Mouse (Mus musculus) hindbrain, embryonic 11.5 days (tissue): ENCODE results near the gene Asic1. TPM values are rescaled to one million over a fixed set of nuclear protein-coding genes. Genes with fewer than 3 reads are reported as not detected.
A peak's percentile ranks its signal among the peaks of the same experiment; 100 is the strongest.
"Not testable (repeated sequence)": the region's sequence is repeated elsewhere in the genome, so short reads cannot be mapped to it uniquely, and the experiment has no call there.

Experiments
- ATAC-seq: fragments of 200-750 bp; cut with Nextera tagmentation; 2 replicates; pipeline ENCODE4 v1.8.0; 2017; ENCODE audit warnings: mild to moderate bottlenecking, moderate TSS enrichment, moderate library complexity; ENCODE audit not compliant: low FRiP score
- DNase-seq: peaks from one replicate; pipeline ENCODE4 v3.0.0-alpha.2; 2015; ENCODE audit warnings: low spot score
- H3K27ac ChIP-seq: fragments of 300-500 bp; sonication (generic); 2 replicates; pipeline ENCODE4 v1.5.1; 2014; ENCODE audit warnings: mild to moderate bottlenecking, low read depth, low read length
- H3K27me3 ChIP-seq: fragments of 300-500 bp; sonication (generic); 2 replicates; pipeline ENCODE4 v1.6.1; 2014; ENCODE audit warnings: mild to moderate bottlenecking, low read length, moderate library complexity, mixed read lengths; ENCODE audit not compliant: control insufficient read depth, insufficient read depth
- H3K36me3 ChIP-seq: fragments of 300-500 bp; sonication (generic); 2 replicates; pipeline ENCODE4 v1.6.1; 2014; ENCODE audit warnings: mild to moderate bottlenecking, low read length, moderate library complexity, mixed read lengths; ENCODE audit not compliant: control insufficient read depth, insufficient read depth
- H3K4me1 ChIP-seq: fragments of 300-500 bp; sonication (generic); replicated peaks from 2 replicates; pipeline ENCODE4 v1.6.1; 2014; ENCODE audit warnings: low read length, mixed read lengths; ENCODE audit not compliant: control insufficient read depth, insufficient read depth
- H3K4me2 ChIP-seq: fragments of 300-500 bp; sonication (generic); replicated peaks from 2 replicates; pipeline ENCODE4 v1.6.1; 2014; ENCODE audit warnings: mild to moderate bottlenecking, low read depth, low read length
- H3K4me3 ChIP-seq: fragments of 300-500 bp; sonication (generic); 2 replicates; pipeline ENCODE4 v1.5.1; 2014; ENCODE audit warnings: low read depth, low read length
- H3K9ac ChIP-seq: fragments of 300-500 bp; sonication (generic); 2 replicates; pipeline ENCODE4 v1.6.1; 2014; ENCODE audit warnings: low read depth, low read length
- H3K9me3 ChIP-seq: fragments of 300-500 bp; sonication (generic); 2 replicates; pipeline ENCODE4 v1.6.1; 2016; ENCODE audit warnings: low read length; ENCODE audit not compliant: control insufficient read depth
- WGBS: fragments of 180-500 bp; shearing (Covaris S2); extraction: QIAGEN DNeasy Blood & Tissue Kit; methylation state at CpG from one replicate; pipeline ENCODE4 v1.1.7; 2014; 5-methylcytosine and 5-hydroxymethylcytosine counted together
- polyA plus RNA-seq: library from polyadenylated mRNA; unstranded; fragments of >200 nt; fragmentation: Nextera tagmentation; extraction: Ambion mirVana; gene quantifications from 2 replicates; pipeline ENCODE4 v1.2.1, GENCODE M21; 2014

The Asic1 gene
- polyA plus RNA-seq, 1 experiment from 2014 or later: 21.0 TPM

DNA sequence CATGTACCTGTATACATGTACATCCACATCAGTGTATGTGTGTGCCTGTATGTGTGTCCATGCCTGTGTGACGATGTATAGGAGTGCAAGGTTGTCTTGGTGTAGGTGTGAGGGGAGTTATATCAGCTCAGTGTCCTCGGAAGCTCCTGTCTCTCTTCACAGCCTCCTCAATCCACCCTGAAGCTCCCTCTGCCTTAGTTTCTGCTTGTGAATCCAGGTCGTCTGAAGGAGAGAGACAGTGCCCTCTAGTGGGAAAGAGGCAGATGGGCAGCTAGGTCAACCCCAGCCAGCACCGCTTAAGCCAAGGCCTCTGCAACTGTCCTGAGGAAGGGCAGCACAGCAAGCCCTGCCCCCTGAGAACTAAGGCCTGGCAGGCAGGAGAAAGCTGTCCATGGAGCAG, 18.5 kb downstream of the Asic1 start:
- peak; percentile 81 for DNase-seq
- no peaks in the 10 kb centered on the region for H3K36me3 ChIP-seq
- 8% methylated on average over 4 of the region's 4 CpGs for WGBS
- no peak overlapping the region for H3K4me3 ChIP-seq
- no peak overlapping the region for H3K27ac ChIP-seq
- H3K9ac ChIP-seq: no peak overlapping the region
- peak; percentile 38; the same call in 1 of the 2 replicates for ATAC-seq
- H3K4me1 ChIP-seq: peaks cover 6% of the 10 kb centered on the region; the same call in 1 of the 2 replicates
- H3K4me2 ChIP-seq: no peak overlapping the region
- H3K9me3 ChIP-seq: no peaks in the 10 kb centered on the region
- no peaks in the 10 kb centered on the region for H3K27me3 ChIP-seq

DNA sequence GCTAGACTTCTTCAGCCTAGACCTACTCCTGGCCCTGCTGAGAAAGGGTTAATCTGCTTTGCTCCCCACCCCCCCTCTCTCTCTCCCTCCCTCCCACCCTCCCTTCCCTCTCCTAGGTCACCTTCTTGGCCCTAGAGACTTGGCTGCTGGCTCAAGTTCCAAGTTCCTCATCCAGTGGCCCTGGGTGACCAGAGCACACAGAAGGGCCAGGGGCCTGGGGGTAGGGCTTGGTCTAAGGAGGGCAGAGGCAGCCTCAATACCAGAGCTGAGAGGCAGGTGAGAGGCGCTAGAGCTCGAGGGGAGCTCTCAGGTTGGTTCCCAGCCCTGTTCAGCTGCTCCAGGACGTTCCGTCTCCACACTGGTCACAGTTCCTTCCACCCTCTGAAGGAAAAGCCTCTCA, 20.8 kb downstream of the Asic1 start:
- Histone ChIP-seq H3K4me3 (no peak overlapping the region), H3K9ac (no peak overlapping the region), H3K27ac (peak overlapping the region; percentile 33; the same call in 1 of the 2 replicates), H3K36me3 (no peaks in the 10 kb centered on the region), H3K4me1 (peaks cover 6% of the 10 kb centered on the region; the same call in 1 of the 2 replicates), H3K9me3 (no peaks in the 10 kb centered on the region), H3K27me3 (no peaks in the 10 kb centered on the region), H3K4me2 (no peak overlapping the region)
- DNase-seq (no peak), ATAC-seq (no peak)
- WGBS: 22% methylated on average over 4 of the region's 4 CpGs

DNA sequence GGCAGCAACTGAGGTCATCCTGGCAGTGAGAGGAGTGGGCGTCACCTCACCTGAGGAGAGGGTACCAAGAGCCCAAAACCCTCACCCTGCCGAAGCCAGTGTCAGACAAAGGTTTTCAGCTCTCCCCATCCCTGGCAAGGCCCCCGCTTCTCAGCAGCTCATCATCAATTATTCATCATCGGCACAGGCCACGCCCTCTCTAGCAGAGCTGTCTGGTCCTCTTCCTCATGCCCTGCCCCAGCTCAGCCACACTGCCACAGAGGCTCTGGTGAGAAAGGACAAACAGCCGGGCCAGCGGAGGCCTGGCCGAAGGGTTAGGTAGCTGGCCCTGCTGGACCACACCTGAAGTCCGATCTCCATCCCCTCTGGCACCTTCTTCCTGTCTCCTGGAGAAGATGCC, 21.8 kb downstream of the Asic1 start:
- peak; percentile 59 for ATAC-seq
- Histone ChIP-seq H3K9ac (peak overlapping the region; percentile 47), H3K4me3 (no peak overlapping the region)

DNA sequence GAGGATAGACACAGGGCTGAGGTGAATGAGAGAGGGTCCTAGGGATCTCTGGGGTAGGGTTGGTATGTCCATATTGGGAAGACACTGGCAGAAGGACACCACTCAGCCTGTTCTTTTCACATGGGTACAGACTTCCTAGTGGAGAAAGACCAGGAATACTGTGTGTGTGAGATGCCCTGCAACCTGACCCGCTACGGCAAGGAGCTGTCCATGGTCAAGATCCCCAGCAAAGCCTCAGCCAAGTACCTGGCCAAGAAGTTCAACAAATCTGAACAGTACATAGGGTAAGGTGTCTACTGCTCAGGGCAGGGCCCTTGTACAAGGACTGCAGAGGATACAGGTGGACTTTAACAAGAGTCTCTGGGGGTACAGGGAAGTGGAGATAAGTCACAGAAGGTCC, 27.1 kb downstream of the Asic1 start:
- no peaks in the 10 kb centered on the region for H3K9me3 ChIP-seq
- H3K36me3 ChIP-seq: no peaks in the 10 kb centered on the region
- ATAC-seq (no peak), DNase-seq (no peak)
- WGBS: 35% methylated on average over 2 of the region's 2 CpGs
- H3K27me3 ChIP-seq: no peaks in the 10 kb centered on the region
- no peak overlapping the region for H3K4me2 ChIP-seq
- H3K9ac ChIP-seq: no peak overlapping the region
- H3K27ac ChIP-seq: no peak overlapping the region
- H3K4me3 ChIP-seq: no peak overlapping the region
- 0 out of 2 replicates have a peak, but pooled peaks cover under 1% of the 10 kb centered on the region for H3K4me1 ChIP-seq

More for the DNA sequence above, 21.8 kb downstream of the Asic1 start:
- peak overlapping the region; percentile 70 for H3K27ac ChIP-seq
- H3K36me3 ChIP-seq: no peaks in the 10 kb centered on the region
- WGBS: 47% methylated on average over 9 of the region's 9 CpGs
- H3K4me1 ChIP-seq: peaks cover 6% of the 10 kb centered on the region; the same call in 1 of the 2 replicates
- H3K4me2 ChIP-seq: no peak overlapping the region
- DNase-seq: peak; percentile 54
- H3K9me3 ChIP-seq: no peaks in the 10 kb centered on the region
- no peaks in the 10 kb centered on the region for H3K27me3 ChIP-seq

- no peaks in the 10 kb centered on the region for H3K9me3 ChIP-seq
- ATAC-seq (no peak), DNase-seq (no peak)
- WGBS: 39% methylated on average over 20 of the region's 20 CpGs
- no peak overlapping the region for H3K4me3 ChIP-seq
- peaks cover 8% of the 10 kb centered on the region for H3K4me1 ChIP-seq
- no peaks in the 10 kb centered on the region for H3K27me3 ChIP-seq
- H3K27ac ChIP-seq: no peak overlapping the region
- no peak overlapping the region for H3K9ac ChIP-seq
- no peak overlapping the region for H3K4me2 ChIP-seq
- H3K36me3 ChIP-seq: no peaks in the 10 kb centered on the region
These were observed 28.4 kb downstream of the Asic1 start for GRCm38 (mm10) chr15:99698533-99699085.

- WGBS: 91% methylated on average over 10 of the region's 10 CpGs
- Histone ChIP-seq H3K9ac (no peak overlapping the region), H3K4me1 (peaks cover 15% of the 10 kb centered on the region)
These were observed 29.5 kb downstream of the Asic1 start for GRCm38 (mm10) chr15:99699715-99700114.

GRCm38 (mm10) chr15:99700219-99701106, 30.3 kb downstream of the Asic1 start:
- Histone ChIP-seq H3K27me3 (no peaks in the 10 kb centered on the region), H3K9ac (no peak overlapping the region), H3K27ac (no peak overlapping the region), H3K4me3 (no peak overlapping the region), H3K4me2 (no peak overlapping the region), H3K36me3 (no peaks in the 10 kb centered on the region), H3K9me3 (no peaks in the 10 kb centered on the region), H3K4me1 (peaks cover 18% of the 10 kb centered on the region)
- DNase-seq: no peak
- ATAC-seq: no peak
- WGBS: 90% methylated on average over 18 of the region's 18 CpGs

More at GRCm38 (mm10) chr15:99699715-99700114, 29.5 kb downstream of the Asic1 start:
- DNase-seq: no peak
- no peak overlapping the region for H3K27ac ChIP-seq
- H3K4me3 ChIP-seq: no peak overlapping the region
- no peaks in the 10 kb centered on the region for H3K9me3 ChIP-seq
- no peaks in the 10 kb centered on the region for H3K36me3 ChIP-seq
- ATAC-seq: no peak
- no peak overlapping the region for H3K4me2 ChIP-seq
- no peaks in the 10 kb centered on the region for H3K27me3 ChIP-seq

DNA sequence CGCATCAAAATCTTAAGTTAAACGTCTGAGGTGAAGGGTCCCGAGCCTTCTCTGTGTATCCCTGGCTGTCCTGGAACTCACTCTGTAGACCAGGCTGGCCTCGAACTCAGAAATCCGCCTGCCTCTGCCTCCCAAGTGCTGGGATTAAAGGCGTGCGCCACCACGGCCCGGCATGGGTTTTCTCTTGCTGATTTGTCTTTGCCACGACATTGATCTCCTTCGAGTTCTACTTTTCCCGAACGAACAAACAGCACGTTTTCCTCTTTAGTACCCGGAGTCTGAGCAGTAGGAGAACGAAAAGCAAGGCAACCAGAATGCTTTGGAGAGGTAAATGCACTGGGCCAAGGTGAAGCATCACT, 31.5 kb downstream of the Asic1 start:
- ATAC-seq: peak; percentile 6; the same call in 1 of the 2 replicates
- not testable (repeated sequence) for H3K4me2 ChIP-seq, H3K9me3 ChIP-seq, DNase-seq, H3K27ac ChIP-seq, H3K36me3 ChIP-seq, H3K27me3 ChIP-seq
- WGBS: 50% methylated on average over 16 of the region's 16 CpGs
- Histone ChIP-seq H3K4me1 (peaks cover 18% of the 10 kb centered on the region), H3K4me3 (peak overlapping the region; percentile 89), H3K9ac (peak overlapping the region; percentile 98)
